Mouse (Mus musculus) telencephalon, adult 2 months (tissue): ENCODE measurements around the gene Rpusd2.
"Not testable (repeated sequence)": the region's sequence is repeated elsewhere in the genome, so short reads cannot be mapped to it uniquely, and the experiment has no call there.

Experiments
- DNase-seq: peaks from one replicate; pipeline ENCODE4 v3.0.0-alpha.2; 2011; ENCODE audit warnings: low read depth, low spot score

Gene Rpusd2

GRCm38 (mm10) chr2:119034656-119035396 is at the start of gene Rpusd2:
Gene Rpusd2 (plus strand): TSS chr2:119034790.
- DNase-seq: peak; percentile 96

DNA sequence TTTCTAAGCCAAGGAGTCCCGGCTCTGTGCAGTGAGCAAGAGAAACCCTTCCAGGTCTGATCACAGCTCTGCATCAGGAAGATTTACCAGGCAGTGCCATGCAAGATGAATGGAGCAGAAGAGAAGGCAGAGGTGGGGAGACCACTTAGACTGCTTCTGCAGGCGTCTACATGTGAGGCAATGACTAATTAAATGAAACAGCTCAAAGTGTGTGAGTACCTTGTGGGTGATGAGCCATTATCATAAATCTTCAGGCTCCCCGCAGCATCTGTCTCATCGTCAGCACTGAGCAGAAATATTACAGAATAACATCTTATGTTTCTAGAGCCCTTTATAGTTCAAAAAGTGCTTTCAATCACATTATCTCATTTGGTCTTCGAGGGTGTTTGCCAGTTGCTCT is 39.1 kb upstream of the Rpusd2 start:
- peak; percentile 63 for DNase-seq

DNA sequence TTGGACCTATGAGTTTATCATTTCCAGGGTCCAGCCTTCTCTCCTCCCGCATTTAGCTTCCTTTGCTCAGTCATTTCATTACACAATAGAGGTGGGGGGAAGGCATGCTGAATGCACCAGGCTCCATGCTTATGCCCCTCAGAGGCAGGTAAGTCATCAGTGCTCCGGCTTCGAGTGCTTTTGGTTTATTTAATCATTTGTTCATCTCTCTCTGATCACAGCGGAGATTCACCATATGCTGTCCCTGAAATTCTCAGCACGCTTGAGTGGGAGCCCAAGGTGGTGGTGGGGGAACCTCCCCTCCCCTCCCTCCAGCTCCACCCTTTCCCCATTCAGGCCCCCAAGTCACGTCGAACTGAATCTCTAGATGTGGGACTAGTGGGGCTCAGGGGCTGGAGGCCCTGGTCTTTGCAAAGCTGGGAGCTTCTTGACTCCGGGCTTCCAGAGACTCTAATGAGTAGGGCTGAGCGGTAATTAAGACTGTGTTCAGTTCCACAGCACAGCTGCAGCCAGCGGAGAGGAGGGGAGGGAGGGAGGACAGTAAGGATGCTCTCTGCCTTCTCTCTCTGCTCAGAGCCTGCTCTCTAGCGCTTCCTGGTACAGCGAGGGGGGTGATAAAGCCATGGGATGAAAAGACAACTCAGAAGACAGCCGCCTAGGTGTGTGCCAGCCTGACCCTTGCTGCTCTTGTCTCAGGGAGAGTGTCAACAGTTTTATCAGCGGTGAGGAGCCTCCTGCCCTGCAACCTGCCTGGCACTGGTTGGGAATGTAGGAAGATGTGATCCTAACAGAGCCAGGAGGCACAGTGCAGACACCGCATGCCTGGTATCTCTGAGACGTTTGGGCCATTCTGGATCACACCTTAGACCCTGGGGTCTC is 38.4 kb upstream of the Rpusd2 start:
- DNase-seq: peak; percentile 29

GRCm38 (mm10) chr2:118996798-118997105 is 37.8 kb upstream of the Rpusd2 start:
- no peak for DNase-seq

DNA sequence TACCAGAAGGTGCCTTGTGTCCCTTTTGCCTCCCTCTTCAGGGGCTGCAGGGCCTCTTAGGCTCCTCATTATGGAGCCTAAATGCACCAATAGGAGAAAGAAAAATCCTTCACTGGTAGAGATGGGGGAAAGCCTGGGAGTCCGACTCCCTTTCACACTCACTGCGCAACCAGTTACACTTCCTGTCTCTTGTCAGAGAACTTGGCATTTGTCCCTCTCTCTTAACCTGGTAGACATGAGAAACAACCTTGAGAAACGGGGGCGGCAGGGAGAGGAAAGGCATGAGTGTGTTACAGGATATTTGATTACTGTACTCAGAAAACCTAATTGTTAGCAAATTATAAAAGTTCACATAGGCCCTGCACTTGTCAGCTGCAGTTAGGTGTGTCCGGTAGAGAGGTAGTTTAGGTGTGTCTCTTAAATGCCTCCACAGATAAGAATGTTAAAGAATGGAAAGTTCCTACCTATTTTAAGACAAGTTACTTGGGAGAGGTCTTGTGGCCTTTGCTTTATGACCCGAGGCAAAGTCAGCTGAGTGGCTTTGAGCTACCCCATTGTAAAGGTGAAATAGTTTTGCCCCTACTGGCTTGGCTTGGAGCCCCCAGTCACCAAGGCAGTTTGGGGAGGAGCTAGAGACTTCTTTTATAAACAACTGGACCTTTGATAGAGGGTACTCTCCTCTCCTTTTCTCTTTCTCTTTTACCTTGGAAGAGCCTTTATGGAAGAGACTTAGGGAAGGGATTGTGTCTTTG is 36.3 kb upstream of the Rpusd2 start:
- no peak for DNase-seq

DNA sequence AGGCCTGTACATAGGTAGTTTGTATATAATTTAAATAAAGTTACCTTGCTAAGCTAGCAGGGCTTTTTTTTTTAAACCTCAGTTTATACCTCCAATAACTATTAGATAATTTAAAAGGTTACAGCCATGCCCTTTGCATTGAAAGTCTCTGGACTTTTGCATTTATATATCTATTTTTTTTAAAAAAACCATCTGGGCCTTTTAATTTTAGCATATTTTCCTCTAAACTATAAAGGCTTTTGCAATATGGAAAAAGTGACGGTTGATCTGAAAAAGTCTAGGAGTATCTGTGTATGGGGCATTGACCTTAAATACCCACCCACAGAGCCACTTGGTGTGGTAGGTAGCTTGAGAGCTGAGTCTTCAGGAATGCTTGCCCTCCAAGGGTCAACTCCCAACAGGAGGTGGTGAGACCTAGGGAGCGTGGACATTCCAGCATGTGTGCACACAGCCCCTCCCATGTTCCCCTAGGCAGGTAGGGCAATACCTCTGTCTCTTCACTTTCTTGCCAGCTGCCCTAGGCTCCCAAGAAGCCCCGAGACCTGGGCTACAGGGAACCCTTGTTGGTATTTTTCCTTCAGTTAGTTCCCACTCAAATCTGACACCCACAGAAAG is 35.5 kb upstream of the Rpusd2 start:
- DNase-seq: no peak

- no peak for DNase-seq
Observed at GRCm38 (mm10) chr2:119006886-119007285, 27.7 kb upstream of the Rpusd2 start.

DNA sequence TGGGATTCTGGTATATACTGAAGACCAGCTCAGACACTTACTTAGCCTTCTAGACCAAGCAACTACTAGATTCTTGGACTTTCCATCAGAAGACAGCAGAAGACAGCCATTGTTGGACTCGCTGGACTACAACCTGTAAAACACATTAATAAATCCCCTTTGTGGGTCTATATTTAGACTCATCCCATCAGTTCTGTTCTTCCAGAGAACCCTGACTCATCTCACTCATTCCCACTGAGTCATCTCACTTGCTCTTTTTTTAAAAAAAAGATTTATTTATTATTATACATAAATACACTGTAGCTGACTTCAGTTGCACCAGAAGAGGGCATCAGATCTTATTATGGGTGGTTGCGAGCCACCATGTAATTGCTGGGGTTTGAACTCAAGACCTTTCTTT is 25.2 kb upstream of the Rpusd2 start:
- DNase-seq: no peak

DNA sequence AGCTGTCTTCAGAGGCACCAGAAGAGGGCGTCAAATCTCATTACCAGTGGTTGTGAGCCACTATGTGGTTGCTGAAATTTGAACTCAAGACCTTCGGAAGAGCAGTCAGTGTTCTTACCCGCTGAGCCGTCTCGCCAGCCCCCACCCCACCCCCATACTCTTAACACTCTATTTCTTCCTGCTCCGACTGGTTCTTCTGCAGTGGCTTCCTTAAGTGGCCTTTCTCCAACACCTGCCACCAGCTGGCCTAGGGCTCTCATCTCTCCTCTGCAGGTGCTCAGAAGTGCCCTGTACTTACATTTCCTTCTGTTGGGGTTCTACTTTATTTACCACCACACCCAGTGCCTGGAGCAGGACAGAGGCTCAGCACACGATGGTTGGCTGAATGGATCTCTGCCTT is 19.6 kb upstream of the Rpusd2 start:
- no peak for DNase-seq

GRCm38 (mm10) chr2:119015604-119016180 is 18.9 kb upstream of the Rpusd2 start:
- no peak for DNase-seq

- DNase-seq: not testable (repeated sequence)
Observed at GRCm38 (mm10) chr2:119016312-119016711, 18.3 kb upstream of the Rpusd2 start.

DNA sequence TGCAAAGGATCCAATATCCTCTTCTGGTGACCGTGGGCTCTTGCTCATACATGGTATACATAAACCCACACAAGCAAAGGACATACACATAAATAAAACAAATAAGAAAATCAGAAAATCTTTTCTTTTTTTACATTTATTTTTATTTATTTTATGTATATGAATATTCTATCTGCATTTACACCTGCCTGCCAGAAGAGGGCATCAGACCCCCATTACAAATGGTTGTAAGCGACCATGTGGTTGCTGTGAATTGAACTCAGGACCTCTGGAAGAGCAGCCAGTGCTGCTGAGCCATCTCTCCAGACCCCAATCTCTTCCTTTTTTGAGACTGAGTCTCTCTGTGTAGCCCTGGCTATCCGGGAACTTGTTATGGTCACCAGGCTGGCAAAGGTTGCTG is 16.9 kb upstream of the Rpusd2 start:
- no peak for DNase-seq

DNA sequence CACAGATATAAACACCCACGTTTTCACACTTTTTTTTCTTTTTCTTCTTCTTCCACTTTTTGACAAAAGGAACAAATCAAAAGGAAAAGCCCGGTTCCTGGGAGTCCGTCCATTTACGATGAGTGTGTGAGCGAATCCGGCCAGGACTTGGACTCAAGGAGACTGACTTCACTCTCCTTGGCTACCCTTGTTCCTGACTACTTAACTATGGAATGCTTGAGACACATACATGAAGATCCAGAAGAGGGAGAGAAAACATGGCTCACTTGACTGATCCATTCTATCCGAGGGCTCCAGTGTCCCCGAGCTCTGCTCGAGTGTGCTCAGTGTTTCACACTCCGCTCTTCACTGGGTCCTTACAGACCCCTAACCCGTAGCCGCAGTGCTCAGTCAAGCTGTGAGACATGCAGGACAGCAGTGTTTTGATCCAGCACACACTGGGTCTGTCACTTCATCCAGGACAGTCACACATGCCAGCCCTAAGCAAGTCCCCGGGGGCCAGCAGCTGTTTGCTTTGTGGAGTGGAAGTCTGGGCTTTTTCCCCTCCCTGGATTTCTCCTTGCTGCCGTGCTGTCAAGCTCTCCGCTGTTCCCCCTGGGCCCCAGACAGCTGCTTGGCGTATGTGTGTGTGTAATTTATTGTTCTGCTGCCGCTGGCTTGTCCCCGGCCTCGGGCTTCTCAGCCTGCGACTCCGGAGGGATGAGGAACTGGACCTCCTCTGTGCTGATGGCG is 16.0 kb upstream of the Rpusd2 start:
- no peak for DNase-seq

DNA sequence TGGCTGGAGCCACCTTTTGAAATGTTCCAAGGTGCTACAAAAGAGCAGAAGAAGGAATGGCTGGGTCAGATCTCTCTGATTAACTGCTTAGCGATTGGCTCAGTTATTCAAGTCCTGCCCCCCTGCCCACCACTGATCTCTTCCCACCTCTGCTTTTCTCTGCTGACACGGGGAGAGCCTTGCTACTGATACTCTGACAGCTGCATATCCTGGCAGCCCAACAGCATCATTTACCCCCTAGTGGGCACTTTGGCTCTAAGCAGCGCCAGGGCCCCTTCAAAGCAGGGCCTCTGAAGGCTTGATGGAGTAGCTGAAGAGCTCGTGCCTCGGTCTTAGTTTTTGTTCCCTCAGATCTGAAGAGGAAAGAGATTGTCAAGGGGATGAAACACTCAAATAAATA is 15.5 kb upstream of the Rpusd2 start:
- DNase-seq: no peak

DNA sequence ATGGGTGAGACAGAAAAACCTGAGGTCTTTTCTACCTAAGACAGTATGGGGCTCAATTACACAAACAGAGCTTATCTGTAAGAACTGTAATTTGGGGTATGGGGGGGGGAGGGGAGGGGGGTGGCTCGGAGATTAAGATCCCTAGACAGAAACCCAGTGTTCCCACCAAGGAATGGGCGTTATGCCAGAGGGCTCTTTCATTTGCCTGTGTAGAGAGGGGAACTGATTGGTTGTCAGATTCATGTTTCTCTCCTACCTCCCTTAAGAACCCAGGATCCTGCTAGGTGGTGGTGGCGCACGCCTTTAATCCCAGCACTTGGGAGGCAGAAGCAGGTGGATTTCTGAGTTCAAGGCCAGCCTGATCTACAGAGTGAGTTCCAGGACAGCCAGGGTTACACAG is 15.1 kb upstream of the Rpusd2 start:
- no peak for DNase-seq

GRCm38 (mm10) chr2:119023154-119023660 is 11.4 kb upstream of the Rpusd2 start:
- DNase-seq: no peak

DNA sequence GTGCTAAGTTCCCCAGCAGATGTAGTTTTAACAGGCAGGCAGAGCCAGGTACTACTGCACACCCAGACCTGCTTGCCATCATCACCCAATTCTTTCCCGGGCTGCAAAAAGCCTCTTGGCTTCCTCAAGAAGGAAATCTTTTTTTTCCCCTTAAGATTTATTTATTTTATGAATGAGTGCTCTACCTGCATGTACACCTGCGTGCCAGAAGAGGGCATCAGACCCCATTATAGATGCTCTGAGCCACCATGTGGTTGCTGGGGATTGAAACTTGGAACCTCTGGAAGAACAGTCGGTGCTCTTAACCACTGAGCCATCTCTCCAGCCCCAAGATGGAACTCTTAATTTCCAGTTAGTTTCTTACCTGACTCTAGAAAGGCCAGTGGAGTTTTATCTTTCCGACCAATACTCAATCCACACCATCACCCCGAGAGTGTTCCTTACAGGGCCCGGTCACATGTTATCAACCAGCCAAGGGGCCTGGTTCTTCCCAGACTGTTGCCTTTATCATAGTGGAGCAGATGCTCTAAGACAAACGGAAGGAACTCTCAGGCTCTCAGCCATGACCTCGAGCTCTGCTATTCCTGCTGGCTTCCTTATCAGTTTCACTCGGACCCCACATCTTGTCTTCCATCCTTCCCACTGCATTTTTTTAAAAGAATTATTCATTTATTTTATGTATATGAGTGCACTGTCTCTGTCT is 9.9 kb upstream of the Rpusd2 start:
- DNase-seq: no peak

- DNase-seq: no peak
Observed at GRCm38 (mm10) chr2:119025239-119025616, 9.4 kb upstream of the Rpusd2 start.

DNA sequence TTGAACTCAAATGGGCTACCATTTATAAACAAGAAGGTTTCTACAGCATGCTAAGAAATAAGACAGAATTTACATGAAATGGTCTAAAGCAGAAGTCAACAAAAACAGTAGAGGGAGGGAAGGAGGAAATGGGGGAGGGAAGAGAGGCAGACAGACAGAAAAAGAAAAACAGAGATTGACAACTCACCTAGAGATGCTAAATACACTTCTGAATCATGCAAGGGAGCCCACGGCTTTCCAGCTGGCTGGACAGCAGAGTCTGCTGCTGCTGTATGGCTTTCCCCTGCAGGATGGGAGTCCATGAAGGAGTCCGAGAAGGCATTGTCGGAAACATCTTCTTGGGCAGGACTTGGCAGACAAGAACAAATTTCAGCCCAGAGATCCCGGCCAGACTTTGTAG is 7.6 kb upstream of the Rpusd2 start:
- no peak for DNase-seq

DNA sequence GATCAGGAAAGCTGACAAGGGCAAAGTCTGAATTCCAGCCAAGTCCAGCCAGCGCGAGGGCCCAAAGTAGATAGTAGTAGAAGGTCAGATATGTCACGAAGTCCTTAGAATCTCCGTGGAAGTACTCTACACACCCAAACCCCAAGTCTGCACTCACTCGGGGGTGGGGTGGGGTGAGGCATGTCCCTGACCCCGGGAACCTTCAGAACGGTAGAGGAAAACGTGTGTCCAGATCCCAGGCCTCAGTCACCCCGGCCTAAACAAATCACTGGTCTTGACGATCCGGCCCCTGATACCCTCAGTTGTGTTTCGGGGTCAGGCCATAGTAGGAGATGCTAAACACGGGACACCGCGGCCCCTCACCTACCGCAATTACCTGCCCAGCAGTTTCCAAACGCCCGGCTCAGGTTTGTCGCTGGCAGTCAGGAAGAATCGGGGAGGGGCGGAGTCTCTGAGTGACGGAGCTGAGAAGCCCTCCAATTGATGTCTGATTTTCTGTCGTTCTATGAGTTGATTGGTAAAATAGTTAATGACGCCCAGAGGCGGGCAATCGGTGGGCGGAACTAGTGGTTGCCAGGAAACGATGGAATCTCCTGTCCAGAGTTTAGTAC is 5.5 kb upstream of the Rpusd2 start, which contains the start of gene Ccdc32:
Ccdc32 (minus strand) TSS at position 453 of the 611 bp plus-strand sequence.
- peak; percentile 90 for DNase-seq
